Mouse (Mus musculus) stomach, embryonic 15.5 days (tissue): Measurements from ENCODE around the gene Prtn3. TPM values are rescaled to one million over a fixed set of nuclear protein-coding genes. Genes with fewer than 3 reads are reported as not detected.

Experiments used
- microRNA-seq: library from miRNA; unstranded; fragments of <30 nt; microRNA quantifications from one replicate; pipeline ENCODE4, GENCODE M21; 2016
- polyA plus RNA-seq: library from polyadenylated mRNA; unstranded; fragments of >200 nt; fragmentation: Nextera tagmentation; extraction: Ambion mirVana; gene quantifications from 2 replicates; pipeline ENCODE4 v1.2.1, GENCODE M21; 2015

Gene Prtn3
- polyA plus RNA-seq, 1 experiment from 2014 or later, result 10.6 TPM

Small RNA genes lying within 50 kb of the gene (microRNA-seq; reads per million reads assigned to microRNA genes)
- not detected for gene Mir6910

Other genes starting within 250 kb of the Prtn3 start
- 9.1 and 10.6 TPM in 2 replicates for gene Shc2, start 236.6 kb upstream of the Prtn3 start, polyA plus RNA-seq
- gene Odf3l2, start 228.7 kb upstream of the Prtn3 start, polyA plus RNA-seq, result not detected in 2 replicates
- 36.4 and 41.1 TPM in 2 replicates for gene Madcam1, start 209.9 kb upstream of the Prtn3 start, polyA plus RNA-seq
- gene Tpgs1, start 205.1 kb upstream of the Prtn3 start, polyA plus RNA-seq, result 58.2 and 59.3 TPM in 2 replicates
- gene Cdc34, start 192.3 kb upstream of the Prtn3 start, polyA plus RNA-seq, result 107 and 108 TPM in 2 replicates
- gene Gzmm, start 185.5 kb upstream of the Prtn3 start, polyA plus RNA-seq, result 0.40 and 0.57 TPM in 2 replicates
- gene Bsg, start 170.0 kb upstream of the Prtn3 start, polyA plus RNA-seq, result 1,050 and 1,128 TPM in 2 replicates
- 0.08 and 0.14 TPM in 2 replicates for gene Hcn2, start 157.8 kb upstream of the Prtn3 start, polyA plus RNA-seq
- gene Polrmt, start 127.9 kb upstream of the Prtn3 start, polyA plus RNA-seq, result 33.9 and 38.7 TPM in 2 replicates
- gene Fgf22, start 119.4 kb upstream of the Prtn3 start, polyA plus RNA-seq, result 0.31 and 0.36 TPM in 2 replicates
- gene Rnf126, start 107.5 kb upstream of the Prtn3 start, polyA plus RNA-seq, result 87.8 and 88.1 TPM in 2 replicates
- gene Fstl3, start 97.2 kb upstream of the Prtn3 start, polyA plus RNA-seq, result 14.8 and 15.5 TPM in 2 replicates
- 0.23 and 0.31 TPM in 2 replicates for gene Prss57, start 83.5 kb upstream of the Prtn3 start, polyA plus RNA-seq
- 53.3 and 54.1 TPM in 2 replicates for gene Palm, start 80.9 kb upstream of the Prtn3 start, polyA plus RNA-seq
- gene Misp, start 53.5 kb upstream of the Prtn3 start, polyA plus RNA-seq, result 50.0 and 67.2 TPM in 2 replicates
- 295 and 299 TPM in 2 replicates for gene Ptbp1, start 20.0 kb upstream of the Prtn3 start, polyA plus RNA-seq
- gene Plppr3, start 158 bp downstream of the Prtn3 start, polyA plus RNA-seq, result 32.9 and 36.1 TPM in 2 replicates
- 3.8 and 11.1 TPM in 2 replicates for gene Elane, start 11.8 kb downstream of the Prtn3 start, polyA plus RNA-seq
- gene Cfd, start 16.4 kb downstream of the Prtn3 start, polyA plus RNA-seq, result not detected in 2 replicates
- gene Med16, start 34.4 kb downstream of the Prtn3 start, polyA plus RNA-seq, result 43.6 and 47.8 TPM in 2 replicates
- 4.4 and 13.3 TPM in 2 replicates for gene Gm26602, start 36.4 kb downstream of the Prtn3 start, polyA plus RNA-seq
- gene Kiss1r, start 42.5 kb downstream of the Prtn3 start, polyA plus RNA-seq, result 0.83 and 0.94 TPM in 2 replicates
- 137 and 140 TPM in 2 replicates for gene R3hdm4, start 46.7 kb downstream of the Prtn3 start, polyA plus RNA-seq
- gene Arid3a, start 52.6 kb downstream of the Prtn3 start, polyA plus RNA-seq, result 9.8 and 10.0 TPM in 2 replicates
- 86.0 and 86.2 TPM in 2 replicates for gene Wdr18, start 85.7 kb downstream of the Prtn3 start, polyA plus RNA-seq
- gene Grin3b, start 96.2 kb downstream of the Prtn3 start, polyA plus RNA-seq, result 0.27 and 0.34 TPM in 2 replicates
- gene Tmem259, start 109.9 kb downstream of the Prtn3 start, polyA plus RNA-seq, result 20.6 and 21.3 TPM in 2 replicates
- 274 and 279 TPM in 2 replicates for gene Cnn2, start 114.1 kb downstream of the Prtn3 start, polyA plus RNA-seq
- gene Abca7, start 122.0 kb downstream of the Prtn3 start, polyA plus RNA-seq, result 4.2 and 4.8 TPM in 2 replicates
- gene Arhgap45, start 142.2 kb downstream of the Prtn3 start, polyA plus RNA-seq, result 9.1 and 10.0 TPM in 2 replicates
- 188 and 199 TPM in 2 replicates for gene Polr2e, start 165.3 kb downstream of the Prtn3 start, polyA plus RNA-seq
- gene Gpx4, start 172.7 kb downstream of the Prtn3 start, polyA plus RNA-seq, result 500 and 567 TPM in 2 replicates
- gene Sbno2, start 231.1 kb downstream of the Prtn3 start, polyA plus RNA-seq, result 14.8 and 15.9 TPM in 2 replicates
- gene Stk11, start 241.3 kb downstream of the Prtn3 start, polyA plus RNA-seq, result 16.9 and 19.2 TPM in 2 replicates